Mouse (Mus musculus): ENCODE measurements around the gene Abca7. TPM values are rescaled to one million over a fixed set of nuclear protein-coding genes. Genes with fewer than 3 reads are reported as not detected.
"Not testable (repeated sequence)": the region's sequence is repeated elsewhere in the genome, so short reads cannot be mapped to it uniquely, and the experiment has no call there.

Abca7 gene
- polyA plus RNA-seq, 1 experiment from 2014 or later, result 8.1 TPM

DNA sequence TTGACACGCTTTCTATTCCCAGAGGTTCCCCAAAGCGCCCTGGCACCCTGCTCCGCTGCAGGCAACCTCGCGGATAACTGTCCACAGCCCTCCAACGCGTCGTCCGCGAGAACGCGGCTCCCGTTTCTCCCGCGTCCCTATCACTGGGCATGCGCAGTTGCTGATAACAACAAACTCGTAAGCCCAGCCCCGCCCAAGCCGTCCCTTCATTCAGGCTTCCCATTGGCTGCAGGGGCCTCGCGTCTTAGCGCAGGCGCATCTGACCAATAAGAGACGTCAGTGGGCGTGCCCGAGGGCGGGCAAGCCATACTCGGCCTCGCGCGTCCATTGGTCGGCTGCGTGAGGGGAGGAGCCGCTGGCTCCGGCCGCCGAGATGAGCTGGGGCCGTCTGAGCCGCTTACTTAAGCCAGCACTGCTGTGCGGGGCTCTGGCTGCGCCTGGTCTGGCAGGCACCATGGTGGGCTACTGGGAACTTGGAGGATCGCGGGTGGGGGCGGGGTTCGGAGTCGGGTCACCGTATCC, 57.0 kb downstream of the Abca7 start:
- Histone ChIP-seq H3K9ac (peak overlapping the region; percentile 98), H3K4me1 (replicated peaks) (peaks cover 30% of the 10 kb centered on the region), H3K4me3 (peak overlapping the region; percentile 91), H3K27me3 (no peaks in the 10 kb centered on the region), H3K36me3 (peaks cover 28% of the 10 kb centered on the region), H3K27ac (replicated peaks) (peak overlapping the region; percentile 98), H3K9me3 (no peaks in the 10 kb centered on the region), H3K4me2 (peak overlapping the region; percentile 67)
- under 1% methylated on average over 47 of the region's 47 CpGs for WGBS
- ATAC-seq (ENCODE audit: low read depth), result peak; percentile 97

DNA sequence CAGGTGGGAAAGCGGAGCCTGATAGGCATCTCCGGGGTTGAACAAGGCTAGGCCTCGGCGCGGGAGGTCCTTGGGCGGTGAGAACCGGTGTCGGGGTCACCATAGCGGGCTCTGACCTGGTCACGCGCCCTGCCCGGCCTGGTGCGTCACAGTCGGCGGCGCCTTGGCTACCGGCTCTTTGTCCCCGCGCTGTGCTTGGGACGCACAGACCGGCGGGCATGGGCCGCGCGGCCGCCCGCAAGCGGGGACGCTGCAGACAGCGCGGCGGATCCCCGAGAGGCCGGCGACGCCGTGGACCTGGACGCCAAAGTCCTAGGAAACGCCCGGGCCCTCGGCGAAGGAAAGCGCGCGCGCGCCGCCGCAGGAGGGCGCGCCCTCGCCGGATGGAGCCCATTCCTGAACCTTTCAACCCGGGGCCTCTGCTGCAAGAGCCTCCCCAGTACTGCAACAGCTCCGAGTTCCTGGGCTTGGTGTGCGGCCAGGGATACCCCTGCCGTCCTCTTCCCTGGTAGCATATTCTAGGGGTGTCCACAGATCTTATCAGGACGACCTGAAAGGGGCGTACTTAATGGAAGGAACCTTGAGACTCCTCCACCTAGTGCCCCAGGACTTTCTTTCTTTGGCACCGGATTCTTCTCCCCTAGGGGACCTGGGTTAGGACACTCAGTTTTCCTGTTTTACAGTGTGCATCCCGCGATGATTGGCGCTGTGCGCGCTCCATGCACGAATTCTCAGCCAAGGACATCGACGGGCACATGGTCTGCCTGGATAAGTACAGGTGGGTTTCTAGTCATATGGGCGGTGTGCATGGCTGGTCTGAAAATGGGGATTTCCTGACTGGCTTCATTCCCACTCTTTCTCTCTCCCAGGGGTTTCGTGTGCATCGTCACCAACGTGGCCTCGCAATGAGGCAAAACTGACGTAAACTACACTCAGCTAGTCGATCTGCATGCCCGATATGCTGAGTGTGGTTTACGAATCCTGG, 57.8 kb downstream of the Abca7 start:
- 2% methylated on average over 77 of the region's 77 CpGs for WGBS
- H3K9me3 ChIP-seq, result no peaks in the 10 kb centered on the region

DNA sequence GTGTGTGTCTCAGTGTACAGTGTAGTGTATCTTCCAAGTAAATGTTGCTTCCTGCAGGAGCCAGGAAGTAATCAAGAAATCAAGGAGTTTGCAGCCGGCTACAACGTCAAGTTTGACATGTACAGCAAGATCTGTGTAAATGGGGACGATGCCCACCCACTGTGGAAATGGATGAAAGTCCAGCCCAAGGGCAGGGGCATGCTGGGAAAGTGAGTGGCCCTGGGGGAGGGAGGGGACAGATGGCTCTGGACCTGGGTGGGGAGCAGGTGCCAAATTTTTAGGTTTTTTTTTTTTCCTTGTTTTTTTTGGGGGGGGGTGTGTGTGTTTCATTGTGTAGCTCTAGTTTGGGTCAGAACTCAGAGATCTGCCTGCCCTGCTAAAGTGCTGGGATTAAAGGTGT, 58.6 kb downstream of the Abca7 start:
- not testable (repeated sequence) for H3K9me3 ChIP-seq; H3K27me3 ChIP-seq; ATAC-seq (ENCODE audit: low read depth)
- Histone ChIP-seq H3K4me2 (peak overlapping the region; percentile 67), H3K9ac (peak overlapping the region; percentile 98), H3K27ac (replicated peaks) (peak overlapping the region; percentile 98; the same call in 1 of the 2 replicates), H3K4me1 (replicated peaks) (peaks cover 26% of the 10 kb centered on the region), H3K4me3 (peak overlapping the region; percentile 91), H3K36me3 (peaks cover 41% of the 10 kb centered on the region)
- 27% methylated on average over 3 of the region's 3 CpGs for WGBS

More for the DNA sequence above, 57.8 kb downstream of the Abca7 start:
- Histone ChIP-seq H3K27ac (replicated peaks) (peak overlapping the region; percentile 98), H3K4me2 (peak overlapping the region; percentile 67), H3K4me1 (replicated peaks) (peaks cover 26% of the 10 kb centered on the region), H3K9ac (peak overlapping the region; percentile 98), H3K36me3 (peaks cover 35% of the 10 kb centered on the region), H3K27me3 (no peaks in the 10 kb centered on the region), H3K4me3 (peak overlapping the region; percentile 91)
- peak; percentile 44 for ATAC-seq (ENCODE audit: low read depth)

DNA sequence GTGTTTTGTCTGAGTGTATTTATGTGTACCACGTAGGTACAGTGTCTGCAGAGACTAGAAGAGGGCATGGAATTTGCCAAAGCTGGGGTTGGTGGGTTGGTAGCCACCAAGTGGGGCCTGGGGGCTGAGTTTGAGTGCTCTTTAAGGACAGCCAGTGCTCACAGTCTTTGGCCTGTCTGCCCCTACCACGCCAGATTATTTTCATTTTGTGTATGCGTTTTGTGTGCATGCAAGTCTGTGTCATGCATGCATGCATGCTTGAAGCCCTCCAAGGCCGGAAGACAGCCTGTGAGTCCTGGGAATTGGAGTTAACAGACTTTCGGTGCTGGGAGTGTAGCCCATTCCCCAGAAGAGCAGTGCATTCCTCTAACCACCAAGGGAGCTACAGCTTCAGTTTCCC, 59.1 kb downstream of the Abca7 start:
- no peaks in the 10 kb centered on the region for H3K9me3 ChIP-seq
- H3K27me3 ChIP-seq, result no peaks in the 10 kb centered on the region
- H3K4me1 ChIP-seq (replicated peaks), result peaks cover 26% of the 10 kb centered on the region
- 78% methylated on average over 5 of the region's 5 CpGs for WGBS
- peak overlapping the region; percentile 91 for H3K4me3 ChIP-seq
- ATAC-seq (ENCODE audit: low read depth), result no peak
- peak overlapping the region; percentile 67 for H3K4me2 ChIP-seq
- peak overlapping the region; percentile 98 for H3K9ac ChIP-seq
- H3K36me3 ChIP-seq, result peaks cover 46% of the 10 kb centered on the region
- no peak overlapping the region for H3K27ac ChIP-seq (replicated peaks)

DNA sequence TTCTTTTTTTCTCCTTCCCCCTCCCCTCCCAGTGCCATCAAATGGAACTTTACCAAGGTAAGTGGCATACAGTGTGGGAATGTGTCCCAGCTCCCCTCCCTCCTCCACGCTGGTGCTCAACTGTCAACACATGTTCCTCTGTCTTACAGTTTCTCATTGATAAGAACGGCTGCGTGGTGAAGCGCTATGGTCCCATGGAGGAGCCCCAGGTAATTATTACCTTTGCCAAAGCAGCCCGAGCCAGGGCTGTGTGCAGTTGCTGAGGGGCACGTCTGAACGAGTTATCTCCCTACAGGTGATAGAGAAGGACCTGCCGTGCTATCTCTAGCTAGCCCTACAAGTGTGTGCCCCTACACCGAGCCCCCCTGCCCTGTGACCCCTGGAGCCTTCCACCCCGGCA, 59.6 kb downstream of the Abca7 start:
- Histone ChIP-seq H3K9ac (0 out of 2 replicates have a peak overlapping the region, but pooled peaks have one; percentile 98), H3K9me3 (no peaks in the 10 kb centered on the region), H3K4me3 (peak overlapping the region; percentile 91; the same call in 1 of the 2 replicates), H3K4me2 (peak overlapping the region; percentile 67; the same call in 1 of the 2 replicates), H3K27ac (replicated peaks) (no peak overlapping the region), H3K36me3 (peaks cover 49% of the 10 kb centered on the region), H3K27me3 (no peaks in the 10 kb centered on the region), H3K4me1 (replicated peaks) (peaks cover 26% of the 10 kb centered on the region)
- 88% methylated on average over 9 of the region's 10 CpGs for WGBS
- no peak for ATAC-seq (ENCODE audit: low read depth)

DNA sequence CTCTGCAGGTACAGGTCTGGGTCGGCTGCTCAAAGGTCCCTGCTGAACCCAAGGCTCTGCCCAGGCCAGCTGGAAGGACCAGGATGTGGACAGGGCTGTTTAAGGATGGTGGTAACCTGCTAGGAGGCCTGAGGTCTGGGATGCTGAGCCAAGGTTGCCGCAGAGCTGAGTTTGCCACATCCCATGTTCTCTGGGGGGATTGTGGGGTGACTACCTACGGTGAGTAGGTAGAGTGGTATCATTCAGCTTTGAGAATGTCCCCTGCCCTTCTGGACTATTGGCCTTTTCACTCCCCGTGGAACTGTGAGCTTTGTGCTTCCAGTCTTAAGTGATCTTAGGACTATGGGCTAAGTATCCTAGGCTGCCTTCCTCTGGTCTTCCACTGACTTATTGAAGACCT, 60.2 kb downstream of the Abca7 start:
- H3K36me3 ChIP-seq, result peaks cover 56% of the 10 kb centered on the region
- no peaks in the 10 kb centered on the region for H3K27me3 ChIP-seq
- H3K4me3 ChIP-seq, result no peak overlapping the region
- H3K9ac ChIP-seq, result no peak overlapping the region
- 94% methylated on average over 4 of the region's 4 CpGs for WGBS
- no peaks in the 10 kb centered on the region for H3K9me3 ChIP-seq
- peaks cover 26% of the 10 kb centered on the region for H3K4me1 ChIP-seq (replicated peaks)
- ATAC-seq (ENCODE audit: low read depth), result no peak
- H3K4me2 ChIP-seq, result no peak overlapping the region
- no peak overlapping the region for H3K27ac ChIP-seq (replicated peaks)

DNA sequence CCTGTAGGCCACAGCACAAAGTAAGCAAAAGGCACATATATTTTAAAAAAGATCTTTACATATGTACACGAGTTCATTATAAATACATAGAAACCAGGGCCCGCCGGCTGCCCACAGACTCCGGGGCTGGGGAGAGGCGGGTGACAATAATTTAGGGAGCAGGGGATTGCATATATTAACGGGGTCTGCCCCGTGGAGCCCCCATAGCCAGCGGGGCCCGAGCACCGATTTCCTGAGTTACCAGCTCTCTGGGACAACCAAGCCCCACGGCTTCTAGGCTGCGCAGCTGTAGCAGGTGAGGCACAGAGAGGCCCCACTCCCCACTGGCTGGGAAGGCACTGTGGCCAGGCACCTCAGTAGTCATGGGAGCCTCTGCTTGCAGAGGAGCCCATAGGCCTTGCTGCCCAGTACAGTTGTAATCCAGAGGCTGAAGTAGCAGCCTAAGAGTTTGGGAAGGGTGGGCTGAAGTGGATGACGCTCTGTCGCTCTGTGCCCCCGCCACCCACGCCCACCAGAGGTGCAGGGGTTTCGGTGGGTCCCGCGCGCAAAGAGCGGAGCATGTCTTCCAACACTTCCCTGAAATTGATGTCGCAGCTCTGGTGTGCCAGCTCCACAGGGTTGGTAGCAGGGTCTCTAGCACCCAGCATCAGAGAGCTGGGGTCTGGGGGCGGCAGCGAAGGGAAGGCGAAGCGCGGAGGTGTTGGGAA, 60.8 kb downstream of the Abca7 start:
- no peak for ATAC-seq (ENCODE audit: low read depth)
- H3K9me3 ChIP-seq, result no peaks in the 10 kb centered on the region
- H3K36me3 ChIP-seq, result peaks cover 61% of the 10 kb centered on the region
- H3K27ac ChIP-seq (replicated peaks), result no peak overlapping the region
- H3K4me2 ChIP-seq, result no peak overlapping the region
- H3K27me3 ChIP-seq, result no peaks in the 10 kb centered on the region
- WGBS, result 90% methylated on average over 27 of the region's 27 CpGs
- no peak overlapping the region for H3K4me3 ChIP-seq
- H3K9ac ChIP-seq, result 0 out of 2 replicates have a peak overlapping the region, but pooled peaks have one; percentile 8
- H3K4me1 ChIP-seq (replicated peaks), result peaks cover 26% of the 10 kb centered on the region

DNA sequence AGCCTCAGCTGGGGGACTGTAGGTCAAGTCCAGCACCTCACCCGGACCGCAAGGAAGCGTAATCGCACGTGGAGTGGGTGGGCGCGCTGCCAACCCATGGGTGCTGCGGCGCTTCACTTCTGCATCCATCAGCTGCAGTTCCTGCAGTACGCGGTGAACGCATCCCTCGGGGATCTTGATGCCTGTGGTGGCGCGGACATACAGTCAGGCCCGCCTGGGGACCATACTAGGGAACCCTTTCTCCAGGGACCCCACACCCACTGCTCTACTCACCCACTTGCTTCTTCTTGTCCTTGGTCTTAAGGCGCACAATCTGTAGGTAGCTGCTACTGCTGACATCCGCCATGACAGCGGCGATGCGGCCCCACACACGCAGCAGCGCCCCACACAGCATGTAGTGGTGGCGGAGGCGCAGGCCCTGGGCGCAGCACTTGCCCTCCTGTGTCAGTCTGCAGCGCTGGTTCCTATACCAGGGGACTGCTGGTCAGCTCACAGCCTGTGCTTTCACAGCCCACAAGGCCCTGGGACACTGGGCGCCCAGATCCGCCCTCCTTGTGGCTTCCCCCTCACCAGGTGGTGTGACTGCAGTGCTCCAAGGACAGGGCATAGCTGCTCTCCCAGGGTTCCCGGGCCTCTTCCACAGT, 61.5 kb downstream of the Abca7 start:
- H3K4me3 ChIP-seq, result no peak overlapping the region
- H3K27ac ChIP-seq (replicated peaks), result no peak overlapping the region
- H3K27me3 ChIP-seq, result no peaks in the 10 kb centered on the region
- ATAC-seq (ENCODE audit: low read depth), result no peak
- H3K36me3 ChIP-seq, result peaks cover 68% of the 10 kb centered on the region
- H3K9ac ChIP-seq, result 0 out of 2 replicates have a peak overlapping the region, but pooled peaks have one; percentile 36
- H3K9me3 ChIP-seq, result no peaks in the 10 kb centered on the region
- WGBS, result 77% methylated on average over 30 of the region's 30 CpGs
- H3K4me1 ChIP-seq (replicated peaks), result peaks cover 27% of the 10 kb centered on the region
- no peak overlapping the region for H3K4me2 ChIP-seq

DNA sequence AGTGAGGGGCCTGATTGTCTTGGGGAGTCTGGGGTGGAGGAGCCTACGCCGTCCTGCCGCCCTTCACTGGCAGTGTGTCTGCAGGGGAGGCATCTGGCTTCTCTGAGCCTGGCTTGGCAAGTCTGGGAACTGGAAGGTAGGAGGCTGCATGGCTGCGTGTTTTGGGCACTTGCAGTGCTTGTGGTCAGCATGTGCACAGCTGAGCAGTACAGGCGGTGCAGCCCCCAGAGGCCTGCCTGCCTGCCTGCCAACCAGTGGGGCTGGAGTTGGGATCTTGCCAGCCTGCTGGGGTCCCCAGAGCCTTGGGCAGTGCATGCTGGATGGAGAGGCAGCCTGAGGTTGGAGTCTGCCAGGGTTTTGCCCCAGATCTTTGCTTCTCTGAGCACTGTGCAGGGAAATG, 66.8 kb downstream of the Abca7 start:
- Histone ChIP-seq H3K4me3 (no peak overlapping the region), H3K4me1 (replicated peaks) (peaks cover 18% of the 10 kb centered on the region; the same call in 1 of the 2 replicates), H3K27me3 (no peaks in the 10 kb centered on the region), H3K4me2 (no peak overlapping the region), H3K36me3 (peaks cover 79% of the 10 kb centered on the region), H3K9me3 (no peaks in the 10 kb centered on the region), H3K9ac (peak overlapping the region; percentile 43; the same call in 1 of the 2 replicates), H3K27ac (replicated peaks) (peak overlapping the region; percentile 57)
- 76% methylated on average over 5 of the region's 5 CpGs for WGBS
- ATAC-seq (ENCODE audit: low read depth), result peak; percentile 30; the same call in 1 of the 2 replicates

DNA sequence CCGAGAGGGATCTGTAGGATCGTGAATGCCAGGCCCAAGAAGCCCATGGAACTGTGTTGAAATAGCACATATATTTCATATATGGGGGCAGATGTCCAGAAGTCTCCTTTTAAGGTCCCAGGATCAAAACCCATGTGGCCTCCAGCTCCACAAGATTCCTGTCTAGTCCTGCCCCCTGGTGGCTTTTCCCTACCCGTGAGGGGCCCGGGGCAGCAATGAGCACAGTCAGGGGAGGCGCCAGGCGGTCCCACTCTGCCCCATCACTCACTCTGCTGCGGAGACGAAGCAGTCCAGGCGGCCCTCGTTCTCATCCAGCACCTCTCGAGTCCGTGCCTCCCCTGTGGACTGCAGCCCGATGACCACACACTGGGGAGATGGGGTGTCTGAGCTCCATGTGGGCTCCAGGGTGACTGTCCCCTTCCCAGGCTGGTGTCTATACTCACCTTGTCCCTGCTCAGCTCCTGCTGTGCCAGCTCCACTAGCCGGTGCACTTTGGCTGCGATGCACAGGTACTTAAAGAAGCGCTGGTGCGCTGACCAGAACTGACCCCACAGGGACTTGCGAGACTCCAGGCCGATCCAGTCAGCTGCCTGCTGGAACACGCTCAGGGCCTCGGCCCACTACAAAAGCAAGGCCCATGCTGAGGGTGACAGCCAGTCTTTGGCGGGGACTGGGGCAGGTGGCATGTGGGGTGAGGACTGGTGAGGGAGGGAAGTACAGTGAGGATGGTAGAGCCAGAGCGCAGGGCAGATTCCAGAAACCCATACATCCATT, 67.8 kb downstream of the Abca7 start:
- 71% methylated on average over 23 of the region's 23 CpGs for WGBS
- H3K9me3 ChIP-seq, result no peaks in the 10 kb centered on the region
- peaks cover 70% of the 10 kb centered on the region for H3K36me3 ChIP-seq
- no peak overlapping the region for H3K4me2 ChIP-seq
- peak overlapping the region; percentile 43; the same call in 1 of the 2 replicates for H3K9ac ChIP-seq
- H3K27ac ChIP-seq (replicated peaks), result peak overlapping the region; percentile 57
- H3K4me3 ChIP-seq, result no peak overlapping the region
- 0 out of 2 replicates have a peak, but pooled peaks have one; percentile 34 for ATAC-seq (ENCODE audit: low read depth)
- H3K27me3 ChIP-seq, result no peaks in the 10 kb centered on the region
- H3K4me1 ChIP-seq (replicated peaks), result peaks cover 18% of the 10 kb centered on the region; the same call in 1 of the 2 replicates
